Mouse (Mus musculus) G1E (cell line): Measurements from ENCODE around the gene Kcnj4. TPM values are rescaled to one million over a fixed set of nuclear protein-coding genes. Genes with fewer than 3 reads are reported as not detected.
A peak's percentile ranks its signal among the peaks of the same experiment; 100 is the strongest.

ENCODE experiments used
- ATAC-seq: 2 replicates; pipeline ENCODE4 v1.8.0; 2016; ENCODE audit warnings: mild to moderate bottlenecking; ENCODE audit not compliant: insufficient number of reproducible peaks, poor library complexity, low FRiP score, severe bottlenecking; ENCODE audit errors: extremely low read depth
- DNase-seq: peaks from one replicate; pipeline ENCODE4 v3.0.0; 2012; ENCODE audit warnings: low spot score
- H3K27me3 ChIP-seq: 2 replicates; pipeline ENCODE4 v1.6.1; 2012; ENCODE audit warnings: mild to moderate bottlenecking, low read length, inconsistent platforms; ENCODE audit not compliant: insufficient read depth
- H3K36me3 ChIP-seq: replicated peaks from 2 replicates; pipeline ENCODE3; 2012; ENCODE audit warnings: mild to moderate bottlenecking, inconsistent platforms
- H3K4me1 ChIP-seq: 2 replicates; pipeline ENCODE4 v1.6.1; 2012; ENCODE audit warnings: low read depth, low read length, inconsistent platforms, mixed read lengths; ENCODE audit not compliant: insufficient read depth
- H3K4me3 ChIP-seq: 2 replicates; pipeline ENCODE4 v1.5.1; 2012; ENCODE audit warnings: low read depth, mild to moderate bottlenecking, inconsistent platforms, low read length, moderate library complexity, mixed read lengths
- H3K9me3 ChIP-seq: replicated peaks from 2 replicates; pipeline ENCODE4 v1.6.1; 2012; ENCODE audit warnings: inconsistent platforms
- CTCF ChIP-seq: IDR thresholded peaks from 2 replicates; pipeline ENCODE4 v1.5.1; 2012; ENCODE audit warnings: low read depth, low read length, inconsistent platforms, mixed read lengths
- GATA1 ChIP-seq: IDR thresholded peaks from 2 replicates; pipeline ENCODE4 v1.6.1; 2012; ENCODE audit warnings: borderline replicate concordance, low read length, inconsistent platforms, mixed read lengths
- GATA2 ChIP-seq: IDR thresholded peaks from 2 replicates; pipeline ENCODE4 v1.6.1; 2012; ENCODE audit warnings: low read depth, low read length, inconsistent platforms, borderline replicate concordance
- POLR2AphosphoS5 ChIP-seq: IDR thresholded peaks from 2 replicates; pipeline ENCODE4 v1.6.1; 2012; ENCODE audit warnings: low read depth, low read length, inconsistent platforms; ENCODE audit not compliant: insufficient replicate concordance
- TAL1 ChIP-seq: conservative IDR thresholded peaks from 2 replicates; pipeline ENCODE4 v1.6.1; 2012; ENCODE audit warnings: low read depth, low read length, inconsistent platforms, mixed read lengths
- polyA plus RNA-seq: library from polyadenylated mRNA; stranded (reverse); fragments of >175 nt; gene quantifications from 2 replicates; pipeline ENCODE4 v1.2.3, GENCODE M21; 2012
- total RNA-seq, 2 experiments: library from RNA; stranded (forward) in 1 of 2; stranded (reverse) in 1 of 2; fragments of 200-1000 nt in 1 of 2; fragments of >200 nt in 1 of 2; fragmentation: Nextera tagmentation in 1 of 2; gene quantifications; 2 replicates each; pipeline ENCODE4 v1.2.3; 2014 to 2017

Kcnj4 gene
- total and polyA plus RNA-seq, 3 experiments, result 0.05 TPM; not detected in 2

DNA sequence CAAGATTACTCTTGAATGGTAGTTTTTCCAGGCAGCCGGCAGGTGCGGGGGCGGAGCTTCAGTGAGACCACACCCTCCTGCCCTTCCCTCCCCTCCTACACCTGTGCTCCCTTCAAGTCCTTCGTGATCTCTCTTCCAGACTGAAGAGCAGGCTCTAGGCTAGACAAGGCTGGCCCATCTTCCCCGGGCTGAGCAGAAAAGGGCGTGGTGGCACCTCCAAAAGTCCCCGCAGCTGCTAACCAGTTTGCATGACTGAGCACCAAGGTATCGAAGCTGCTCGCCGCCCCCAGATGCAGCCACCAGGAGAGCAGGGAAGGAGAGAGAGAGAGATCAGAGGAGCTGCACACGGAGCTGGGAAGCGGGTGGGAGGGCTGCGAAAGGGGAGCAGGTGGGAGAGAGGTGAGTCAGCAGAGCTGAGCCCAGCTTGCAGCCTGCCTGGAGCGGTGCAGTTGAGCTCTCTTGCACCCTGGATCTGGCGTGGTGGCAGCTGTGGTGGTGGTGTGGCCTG lies 23.8 kb downstream of the Kcnj4 start:
- Histone ChIP-seq H3K9me3 (no peaks in the 10 kb centered on the region), H3K4me1 (peaks cover 5% of the 10 kb centered on the region; the same call in 1 of the 2 replicates), H3K36me3 (no peaks in the 10 kb centered on the region), H3K27me3 (peaks cover 32% of the 10 kb centered on the region), H3K4me3 (no peak overlapping the region)
- TF ChIP-seq POLR2AphosphoS5 (no peak), GATA2 (no peak), TAL1 (no peak), GATA1 (no peak), CTCF (no peak)
- DNase-seq, result no peak
- no peak for ATAC-seq

DNA sequence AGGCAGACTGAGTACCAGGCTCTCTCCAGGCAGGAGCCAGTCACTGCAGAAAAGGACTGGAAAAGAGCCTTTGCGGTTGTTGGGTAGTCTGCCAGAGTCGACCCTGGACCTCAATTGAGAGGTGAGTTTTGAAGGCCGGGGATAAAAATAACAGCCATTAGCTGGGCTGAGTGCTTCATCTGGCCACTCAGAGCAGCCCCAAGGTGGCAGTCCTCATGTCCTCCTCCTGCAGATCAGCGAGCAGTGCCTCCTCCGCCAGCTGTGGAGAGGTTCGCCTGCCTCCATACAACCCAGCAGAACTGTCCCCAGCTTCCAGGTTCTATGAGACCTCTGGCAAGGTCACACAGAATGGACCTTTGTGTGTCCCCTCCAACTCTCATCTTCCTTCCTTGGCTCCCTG lies 27.8 kb downstream of the Kcnj4 start:
- Histone ChIP-seq H3K4me1 (peaks cover 5% of the 10 kb centered on the region; the same call in 1 of the 2 replicates), H3K9me3 (no peaks in the 10 kb centered on the region), H3K4me3 (no peak overlapping the region), H3K27me3 (peaks cover 27% of the 10 kb centered on the region), H3K36me3 (no peaks in the 10 kb centered on the region)
- no peak for DNase-seq
- no peak for ATAC-seq
- no peak for TF ChIP-seq TAL1
- no peak for TF ChIP-seq CTCF
- TF ChIP-seq POLR2AphosphoS5, result no peak
- no peak for TF ChIP-seq GATA1
- no peak for TF ChIP-seq GATA2

- Histone ChIP-seq H3K36me3 (no peaks in the 10 kb centered on the region), H3K27me3 (peaks cover 9% of the 10 kb centered on the region; the same call in 1 of the 2 replicates), H3K4me3 (no peak overlapping the region), H3K4me1 (no peaks in the 10 kb centered on the region), H3K9me3 (no peaks in the 10 kb centered on the region)
- DNase-seq (no peak), ATAC-seq (no peak)
- no peak for TF ChIP-seq POLR2AphosphoS5
- TF ChIP-seq CTCF, result no peak
- TF ChIP-seq GATA2, result no peak
- no peak for TF ChIP-seq TAL1
- no peak for TF ChIP-seq GATA1
Measured at GRCm38 (mm10) chr15:79473638-79474355, 31.2 kb downstream of the Kcnj4 start.

DNA sequence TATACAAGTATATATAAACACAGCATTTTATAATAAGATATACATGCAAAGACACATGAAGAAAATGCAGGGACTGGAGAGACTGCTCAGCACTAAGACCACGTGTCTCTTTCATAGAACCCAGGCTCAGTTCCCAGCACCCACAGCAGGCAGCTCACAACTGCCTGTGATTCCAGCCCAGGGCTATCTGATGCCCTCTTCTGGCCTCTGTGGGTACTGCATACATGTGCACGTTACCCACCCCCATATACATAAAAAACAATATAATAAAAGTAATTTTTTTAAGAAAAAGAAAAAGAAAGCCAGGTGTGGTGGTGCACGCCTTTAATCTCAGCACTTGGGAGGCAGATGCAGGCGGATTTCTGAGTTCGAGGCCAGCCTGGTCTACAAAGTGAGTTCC lies 32.0 kb downstream of the Kcnj4 start:
- ATAC-seq (no peak), DNase-seq (no peak)
- H3K4me3 ChIP-seq, result no peak overlapping the region
- no peaks in the 10 kb centered on the region for H3K9me3 ChIP-seq
- H3K36me3 ChIP-seq, result no peaks in the 10 kb centered on the region
- 0 out of 2 replicates have a peak, but pooled peaks have one; percentile 4 for TF ChIP-seq CTCF
- no peak for TF ChIP-seq GATA1
- H3K4me1 ChIP-seq, result no peaks in the 10 kb centered on the region
- peaks cover 7% of the 10 kb centered on the region; the same call in 1 of the 2 replicates for H3K27me3 ChIP-seq

- TF ChIP-seq GATA1 (no peak), CTCF (no peak), POLR2AphosphoS5 (no peak), GATA2 (no peak), TAL1 (no peak)
- Histone ChIP-seq H3K27me3 (peaks cover 3% of the 10 kb centered on the region; the same call in 1 of the 2 replicates), H3K4me3 (no peak overlapping the region), H3K36me3 (no peaks in the 10 kb centered on the region), H3K4me1 (no peaks in the 10 kb centered on the region), H3K9me3 (no peaks in the 10 kb centered on the region)
- no peak for DNase-seq
- no peak for ATAC-seq
Measured at GRCm38 (mm10) chr15:79471095-79471494, 33.9 kb downstream of the Kcnj4 start.

DNA sequence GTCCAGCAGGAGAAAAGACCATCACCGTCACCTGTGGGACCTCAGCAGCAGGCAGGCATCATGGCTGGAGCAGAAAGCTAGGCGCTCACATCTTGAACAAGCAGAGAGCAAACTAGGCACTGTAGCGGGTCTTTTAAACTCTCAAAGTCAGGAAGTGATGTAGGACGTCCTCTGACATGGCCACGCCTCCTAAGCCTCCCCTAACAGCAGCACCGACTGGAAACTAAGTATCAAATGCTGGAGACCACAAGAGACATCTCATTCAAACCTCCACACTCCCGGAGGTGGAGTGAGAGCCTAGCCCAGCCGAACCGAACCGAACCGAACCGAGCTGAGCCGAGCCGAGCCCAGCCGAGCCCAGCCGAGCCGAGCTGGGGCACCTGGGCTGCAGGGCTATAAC lies 34.5 kb downstream of the Kcnj4 start:
- DNase-seq, result no peak
- Histone ChIP-seq H3K4me1 (no peaks in the 10 kb centered on the region), H3K36me3 (no peaks in the 10 kb centered on the region), H3K4me3 (no peak overlapping the region), H3K9me3 (no peaks in the 10 kb centered on the region), H3K27me3 (peaks cover 3% of the 10 kb centered on the region; the same call in 1 of the 2 replicates)
- ATAC-seq, result no peak
- TF ChIP-seq POLR2AphosphoS5 (no peak), GATA1 (no peak), GATA2 (no peak), CTCF (no peak), TAL1 (no peak)
